Mouse (Mus musculus) layer of hippocampus, adult 8-10 months (tissue): ENCODE results near the gene Ifnab. TPM values are rescaled to one million over a fixed set of nuclear protein-coding genes. Genes with fewer than 3 reads are reported as not detected.

Experiments
- DNase-seq, 2 experiments: peaks; one replicate each; pipeline ENCODE4 v3.0.0; 2022; ENCODE audit warnings: low spot score in 2 of 2
- total RNA-seq, 4 experiments: library from RNA; stranded (reverse); gene quantifications; 2 replicates each; pipeline ENCODE4 v1.2.4; 2022

The Ifnab gene
- not detected for total RNA-seq

DNA sequence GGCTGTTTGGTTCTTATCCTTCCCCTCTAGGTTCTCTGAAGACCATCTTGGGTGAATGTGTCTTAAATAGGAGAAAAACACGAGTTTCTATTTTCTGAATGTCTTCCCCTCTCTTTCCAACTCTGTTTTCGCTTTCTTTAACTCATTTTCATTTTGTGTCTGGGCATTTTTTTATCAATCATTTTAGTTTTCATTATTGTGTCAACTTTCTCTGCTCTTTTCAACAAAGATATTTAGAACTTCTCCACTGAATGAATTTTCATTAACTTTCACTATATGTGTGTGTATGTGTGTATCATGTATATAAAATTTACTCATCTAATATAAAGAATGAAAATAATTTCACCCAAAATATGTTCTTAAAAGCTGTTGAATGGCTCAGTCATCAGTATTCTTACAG lies at the start of gene Ifnab:
Ifnab (minus strand) TSS at position 101 of the 400 bp plus-strand sequence.
- no peak for DNase-seq

DNA sequence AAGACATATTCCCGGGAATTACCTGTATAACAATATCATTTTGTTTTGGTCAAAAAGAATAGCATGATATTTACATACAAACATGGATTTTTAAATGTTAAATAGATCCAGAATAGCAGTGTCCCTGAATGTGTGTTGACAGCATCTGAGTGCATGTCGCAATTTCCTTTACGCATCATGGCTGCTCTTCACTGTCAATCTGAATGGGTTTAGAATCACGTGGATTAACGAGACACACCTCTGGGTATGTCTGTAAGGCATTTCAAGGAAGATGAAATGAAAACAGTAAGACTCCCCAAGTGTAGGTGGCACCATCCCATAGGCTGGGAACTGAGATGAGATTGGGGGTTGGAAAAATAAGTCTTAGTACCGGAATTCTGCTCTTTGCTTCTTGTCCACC lies 47.9 kb upstream of the Ifnab start:
- DNase-seq = no peak

DNA sequence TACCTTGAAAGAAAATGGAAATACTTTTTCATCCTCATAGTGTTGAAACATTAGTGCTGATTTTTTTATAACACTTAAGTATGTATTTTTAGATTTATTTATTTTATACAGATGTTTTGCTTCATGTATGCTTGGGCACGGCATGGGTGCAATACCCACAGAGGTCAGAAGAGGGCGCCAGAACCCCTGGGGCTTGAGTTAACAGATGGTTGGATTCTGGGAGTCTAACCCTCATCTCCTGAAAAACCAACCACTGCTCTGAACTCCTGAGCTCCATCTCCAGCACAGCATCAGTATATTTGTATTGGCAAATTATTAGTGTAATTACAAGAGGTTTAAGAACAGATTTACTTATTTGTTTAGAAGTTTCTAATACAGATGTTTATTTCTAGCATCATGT lies 47.3 kb upstream of the Ifnab start:
- DNase-seq = peak in 1 of 2 experiments; percentile 40

DNA sequence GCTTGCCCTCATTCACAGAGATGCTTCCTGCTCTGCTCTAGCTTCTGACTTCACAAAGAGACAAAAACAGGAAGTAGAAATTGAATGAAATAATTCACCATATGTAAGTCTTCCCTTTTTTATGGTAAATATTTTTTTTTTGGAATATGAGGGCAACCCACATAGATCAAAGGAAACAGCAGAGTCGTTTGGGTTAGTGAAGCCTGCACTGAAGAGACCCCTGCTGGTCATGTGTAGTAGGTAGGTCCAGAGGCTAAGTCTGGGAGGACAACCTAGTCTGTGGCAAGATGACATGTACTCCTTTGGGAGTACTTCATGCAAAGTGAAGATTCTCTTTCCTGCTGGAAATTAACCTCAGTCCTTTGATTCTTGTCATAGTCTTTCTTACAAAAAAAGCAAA lies 36.2 kb upstream of the Ifnab start:
- DNase-seq = no peak

DNA sequence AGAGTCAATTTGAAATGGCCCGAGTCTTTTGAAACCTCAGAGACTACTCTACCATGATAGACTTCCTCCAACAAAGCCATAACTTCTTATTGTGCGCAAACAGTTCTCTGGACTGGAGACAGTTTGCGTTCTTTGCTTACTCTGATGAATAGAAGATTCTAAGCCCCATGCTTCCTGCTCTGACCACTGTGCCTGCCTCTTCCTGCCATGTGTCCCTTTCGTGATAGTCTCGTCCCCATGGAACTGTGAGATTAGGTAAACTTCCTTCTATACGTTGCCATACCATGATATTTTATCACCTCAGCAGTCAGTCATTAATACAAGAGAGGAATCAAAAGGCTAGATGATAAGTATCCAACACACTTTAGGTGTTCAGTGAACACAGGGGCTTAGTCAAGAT lies 35.6 kb upstream of the Ifnab start:
- no peak for DNase-seq

DNA sequence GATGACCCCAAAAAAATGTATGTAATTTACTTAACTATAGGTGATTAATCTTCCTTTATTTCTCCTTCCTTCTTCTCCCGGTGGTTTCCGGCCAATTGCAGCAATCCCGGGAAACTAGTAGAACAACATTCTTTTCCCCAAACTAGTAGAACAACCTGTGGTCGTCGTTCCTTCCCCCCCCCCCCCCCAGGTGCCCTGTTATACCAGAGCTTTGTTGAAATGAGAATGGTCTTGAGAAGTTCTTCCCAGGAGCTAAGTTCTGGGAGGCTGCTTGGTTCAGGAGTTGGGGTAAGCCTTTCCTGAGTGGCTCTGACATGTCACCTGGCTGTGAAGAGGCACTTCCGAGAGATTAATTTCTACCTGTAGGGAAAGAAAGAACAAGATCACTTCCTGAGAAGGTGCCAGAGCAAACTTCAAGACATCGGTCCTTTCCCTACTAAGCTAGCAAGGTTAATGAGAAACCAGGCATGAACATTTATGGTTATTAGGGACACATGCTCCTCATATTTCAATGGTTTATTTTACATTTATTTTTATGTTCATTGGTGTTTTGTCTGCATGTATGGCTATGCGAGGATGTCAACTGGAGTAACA lies 32.4 kb upstream of the Ifnab start:
- DNase-seq = no peak

DNA sequence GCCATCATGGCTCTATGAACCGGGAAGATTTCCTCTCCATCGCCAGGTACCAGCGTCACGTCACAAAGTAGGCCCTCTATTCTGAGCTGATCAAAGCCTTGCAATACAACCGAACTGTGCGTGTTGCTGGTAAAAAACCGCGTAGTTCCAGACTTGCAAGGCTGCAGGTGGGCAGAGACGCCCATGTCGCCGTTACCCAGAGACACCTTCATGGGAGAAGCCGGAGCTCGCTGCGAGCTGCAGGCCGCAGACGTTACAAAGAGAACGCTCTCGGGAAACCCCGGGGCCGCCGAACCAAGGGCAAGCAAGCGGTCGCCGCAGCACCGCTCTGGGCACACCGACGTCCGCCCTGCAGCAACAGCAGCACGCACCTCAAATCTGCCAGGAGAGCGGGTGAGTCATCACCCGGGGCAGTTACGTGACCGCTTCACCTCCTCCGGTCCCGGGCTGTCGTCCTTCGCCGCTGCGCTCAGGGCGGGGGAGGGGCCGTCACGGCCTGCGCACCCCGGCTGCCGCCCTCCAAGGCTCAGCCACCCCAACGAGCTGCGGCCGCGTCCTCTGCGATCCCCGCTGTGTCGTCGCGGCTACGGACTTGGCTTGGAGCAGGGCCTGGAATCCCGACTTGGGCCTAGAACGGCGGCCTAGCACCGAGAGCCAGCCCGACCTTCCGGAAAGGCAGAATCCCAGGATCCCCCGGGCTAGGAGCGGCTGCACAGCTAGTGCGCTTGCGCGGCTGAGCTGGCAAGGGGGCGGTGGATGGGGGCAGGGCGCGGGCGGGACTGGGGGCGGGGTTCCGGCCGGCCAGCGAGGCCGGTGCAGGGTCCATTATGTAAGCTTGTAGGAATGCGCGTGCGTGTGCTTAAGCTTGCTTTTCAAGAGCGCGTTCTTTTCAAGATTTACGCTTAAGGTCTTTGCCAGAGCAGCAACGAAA lies 30.9 kb upstream of the Ifnab start, which contains the start of the genes Gm26566 and Klhl9:
Gm26566 (plus strand) TSS at position 15 of the 931 bp plus-strand sequence.
Klhl9 (minus strand) TSS at position 675 of the 931 bp plus-strand sequence.
- peak; percentile 78 to 85 for DNase-seq

DNA sequence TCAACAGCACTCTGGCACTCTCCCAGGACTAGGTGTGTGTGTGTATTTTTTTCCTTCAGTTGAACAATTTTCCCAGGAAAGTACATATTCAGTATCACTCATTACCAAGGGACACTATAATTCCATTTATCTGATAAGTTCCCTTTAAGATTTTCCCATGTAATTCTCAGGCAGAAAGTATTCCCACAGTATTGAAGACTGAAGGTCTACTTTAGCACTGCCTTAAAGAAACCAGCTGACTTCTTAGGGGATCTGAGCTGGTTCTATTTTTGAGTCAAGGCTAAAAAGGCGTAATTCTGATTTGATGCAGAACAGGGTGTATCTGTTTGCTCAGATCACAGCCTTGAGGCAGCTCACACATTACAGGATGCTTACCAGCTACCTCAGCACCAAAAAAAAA lies 27.6 kb upstream of the Ifnab start:
- DNase-seq = no peak

DNA sequence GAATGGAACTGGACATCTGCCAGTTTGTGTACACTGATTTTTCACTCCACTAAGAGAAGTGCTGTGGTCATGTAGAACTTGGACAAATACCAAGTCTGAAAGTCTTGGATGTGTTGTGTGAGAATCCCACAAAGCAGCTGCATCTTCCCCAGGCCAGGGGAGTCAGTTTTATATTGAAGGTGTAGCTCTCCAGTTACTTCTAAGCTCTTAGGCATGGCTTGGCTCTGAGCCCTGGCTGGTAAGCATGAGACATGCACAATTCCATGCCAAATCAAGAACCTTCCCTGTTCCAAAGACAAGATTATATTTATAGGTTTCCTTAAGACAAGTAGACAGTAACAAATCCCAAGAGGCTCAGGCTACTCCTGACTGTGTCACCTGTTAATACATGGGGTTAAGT lies 23.9 kb upstream of the Ifnab start:
- no peak for DNase-seq

DNA sequence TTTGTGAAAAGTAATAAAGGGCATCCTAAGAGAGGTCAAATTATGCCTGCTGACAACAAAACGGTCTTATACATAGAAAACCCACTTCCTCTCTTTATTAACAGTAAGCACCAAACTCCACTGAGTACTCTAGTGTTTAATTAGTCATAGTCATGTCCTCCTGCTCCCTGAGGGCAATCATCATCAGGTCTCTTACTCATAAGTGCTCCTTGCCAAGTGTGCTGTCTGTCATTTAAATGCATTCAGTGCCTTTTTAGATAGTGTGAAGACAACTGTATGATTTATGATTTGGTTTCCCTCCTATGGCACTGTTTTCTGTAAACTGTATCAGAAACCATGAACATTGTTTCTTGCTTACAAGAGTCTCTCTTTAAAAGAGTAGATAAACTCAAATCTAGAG lies 23.1 kb upstream of the Ifnab start:
- DNase-seq = no peak

DNA sequence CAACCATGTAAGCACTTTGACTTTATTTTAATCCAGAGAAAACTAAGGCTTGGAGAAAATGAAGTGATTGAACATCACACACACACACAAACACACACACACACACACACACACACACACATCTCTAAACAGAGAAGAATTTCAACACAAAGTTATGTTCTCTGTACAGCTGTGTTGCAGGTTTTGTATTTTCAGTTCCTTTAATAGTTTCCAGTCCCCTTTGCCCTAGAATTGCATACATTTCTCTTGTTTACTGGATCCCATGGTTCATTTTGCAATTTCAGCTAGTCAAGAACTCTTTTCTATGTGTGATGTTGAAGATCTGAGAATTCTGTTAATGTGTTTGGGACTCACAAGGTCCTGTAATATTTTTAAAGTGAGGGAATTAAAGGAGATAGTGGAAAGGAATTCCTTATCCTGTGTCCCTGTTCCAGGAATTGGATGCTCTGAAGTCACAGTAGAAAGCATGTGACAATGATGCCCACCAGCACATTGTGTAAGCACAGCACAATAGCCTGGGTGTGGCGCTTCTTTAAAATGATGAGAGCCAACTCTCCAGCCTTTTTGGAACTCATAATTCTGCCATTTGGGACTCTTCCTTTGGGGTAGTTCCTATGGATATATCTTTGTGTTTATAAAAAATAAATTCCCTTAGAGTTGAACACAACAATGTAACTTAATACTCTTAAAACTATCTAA lies 16.1 kb upstream of the Ifnab start:
- no peak for DNase-seq

DNA sequence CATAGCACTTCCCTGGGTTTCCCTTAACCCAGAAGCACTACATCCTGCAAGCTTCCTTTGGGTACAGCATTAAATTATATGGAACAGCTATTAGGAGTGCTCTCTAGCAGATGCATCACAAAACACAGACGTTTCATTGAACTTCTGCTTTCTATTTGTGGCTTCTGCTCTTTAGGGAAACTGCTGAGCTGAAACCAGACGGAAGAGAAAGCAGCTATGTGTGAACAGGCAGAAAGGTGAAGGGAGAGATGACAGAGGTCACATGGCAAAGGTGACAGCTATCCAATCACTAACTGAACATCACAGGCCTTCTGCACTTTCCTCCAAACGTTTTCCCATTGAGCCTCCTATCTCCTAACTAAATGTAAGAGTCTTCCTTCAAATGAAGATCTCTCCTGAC lies 14.8 kb upstream of the Ifnab start:
- DNase-seq = no peak

DNA sequence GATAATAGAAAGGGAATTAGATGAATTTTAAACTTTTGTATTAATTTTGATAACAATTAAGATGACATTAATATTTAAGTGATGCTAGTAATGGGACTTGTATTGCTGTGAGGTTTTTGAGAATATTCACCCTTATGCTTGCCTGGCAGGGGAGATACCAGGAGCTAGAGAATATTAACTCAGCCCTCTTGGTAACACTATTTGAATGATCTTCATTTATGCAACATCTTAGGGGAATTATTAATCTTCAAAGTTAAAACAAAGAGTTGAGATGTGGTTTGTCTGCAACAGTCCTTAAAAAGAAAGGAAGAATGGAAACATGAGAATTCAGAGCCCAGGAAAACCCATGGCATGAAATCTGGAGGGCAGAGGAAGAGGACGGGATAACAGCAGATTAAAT lies 8.1 kb upstream of the Ifnab start:
- no peak for DNase-seq

DNA sequence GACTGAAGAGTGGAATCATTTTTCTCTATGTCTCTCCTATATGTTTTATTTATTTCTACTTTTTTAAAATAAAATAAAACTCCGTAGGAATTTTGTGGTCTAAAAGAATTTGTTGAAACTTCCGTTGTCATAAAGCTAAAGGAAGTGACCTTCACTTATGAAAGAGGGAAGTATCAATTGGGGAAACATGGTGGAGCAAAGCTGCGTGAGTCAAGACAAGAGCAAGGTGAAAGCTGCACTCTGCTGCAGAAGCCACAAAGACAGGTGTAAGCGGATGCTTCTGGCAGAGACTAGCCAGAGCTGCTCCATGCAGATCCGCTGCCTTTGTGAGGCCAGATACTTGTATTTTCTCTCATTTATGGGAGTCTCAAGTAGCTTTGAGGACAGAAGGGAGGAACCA lies 7.6 kb upstream of the Ifnab start:
- DNase-seq = no peak

DNA sequence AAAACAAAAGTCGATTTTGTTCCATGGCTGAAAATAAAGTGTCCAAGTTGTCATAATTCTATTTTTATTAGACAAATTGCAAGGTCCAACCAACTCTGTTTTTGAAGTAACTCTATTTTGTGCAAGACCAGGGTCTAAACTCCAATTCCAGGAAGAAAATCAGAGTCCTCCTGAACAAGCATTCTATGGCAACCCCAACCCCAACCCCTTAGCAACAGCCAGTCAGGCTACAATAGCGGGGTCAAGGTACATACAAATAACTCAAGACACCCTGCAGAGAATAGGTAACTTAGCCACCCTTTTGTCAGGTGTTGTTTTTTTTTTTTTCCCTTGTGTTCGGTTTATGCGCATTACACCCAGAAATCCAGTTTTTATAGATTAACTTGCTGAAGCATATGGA lies 6.6 kb upstream of the Ifnab start:
- no peak for DNase-seq

DNA sequence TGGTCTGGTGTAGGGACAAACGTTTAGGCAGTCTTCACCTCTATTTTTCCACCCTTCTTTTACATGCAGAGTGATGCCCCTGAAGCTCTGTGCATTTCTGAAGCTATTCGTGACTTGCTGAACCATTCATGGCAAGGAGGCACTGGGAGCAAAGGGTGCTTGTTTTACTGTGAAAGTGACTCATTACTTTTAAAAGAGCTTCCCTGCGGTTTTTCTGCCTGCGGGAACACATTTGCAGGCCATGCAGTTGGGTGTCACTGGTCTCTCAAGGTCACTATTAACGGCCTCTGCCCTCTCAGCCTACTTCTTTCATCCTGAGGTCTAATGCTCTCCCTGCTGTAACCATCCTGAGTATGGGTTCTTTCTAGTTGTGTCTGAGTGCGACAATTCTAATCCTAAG lies 5.9 kb upstream of the Ifnab start:
- no peak for DNase-seq

DNA sequence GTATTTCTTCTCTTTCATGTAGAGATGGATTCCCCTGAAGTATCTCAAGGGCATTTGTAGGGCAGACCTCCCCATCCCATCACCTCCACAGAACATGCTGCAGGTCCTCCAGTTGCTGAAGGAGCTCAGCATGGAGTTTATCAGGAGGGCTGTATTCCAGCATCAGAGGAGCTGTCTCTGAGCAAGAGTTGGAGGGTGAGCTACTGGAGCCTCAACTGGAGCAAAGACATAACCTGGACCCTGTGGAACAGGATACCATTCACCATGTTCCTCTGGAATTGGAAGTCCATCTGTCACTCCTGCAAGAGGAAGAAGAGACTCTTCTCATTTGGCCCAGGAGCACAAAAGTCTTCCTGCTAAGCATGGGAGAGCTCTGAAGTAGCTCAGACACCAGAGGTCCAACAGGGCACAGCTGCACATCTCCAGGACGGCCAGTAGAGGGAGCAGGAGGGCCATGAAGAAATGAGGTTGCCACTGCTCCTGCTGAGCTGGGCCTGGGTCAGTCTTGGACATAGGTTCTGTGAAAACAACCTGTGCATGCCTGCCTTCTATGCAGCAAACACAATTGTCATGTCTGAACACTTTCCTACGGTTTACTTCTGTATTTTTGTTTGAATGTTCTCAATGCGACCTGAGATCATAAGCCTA lies 5.2 kb upstream of the Ifnab start:
- DNase-seq = peak; percentile 34 to 61

DNA sequence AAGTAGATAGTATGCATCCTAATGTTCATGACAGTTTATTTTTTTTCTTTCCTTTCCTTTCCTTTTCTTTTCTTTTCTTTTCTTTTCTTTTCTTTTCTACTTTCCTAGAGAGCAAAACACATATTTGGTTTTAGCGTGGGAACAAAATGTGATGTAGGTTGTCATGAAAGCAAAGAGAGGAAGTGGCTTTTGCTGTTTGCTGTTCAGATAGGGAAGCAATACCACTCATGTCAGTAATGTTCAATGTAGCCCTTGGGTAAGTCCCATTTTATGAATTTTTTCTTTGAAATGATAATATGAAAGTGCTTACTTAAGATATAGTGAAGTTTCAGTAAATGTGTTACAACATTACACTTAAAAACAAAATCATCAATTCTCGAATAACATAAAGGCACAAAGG lies 2.2 kb upstream of the Ifnab start:
- no peak for DNase-seq

DNA sequence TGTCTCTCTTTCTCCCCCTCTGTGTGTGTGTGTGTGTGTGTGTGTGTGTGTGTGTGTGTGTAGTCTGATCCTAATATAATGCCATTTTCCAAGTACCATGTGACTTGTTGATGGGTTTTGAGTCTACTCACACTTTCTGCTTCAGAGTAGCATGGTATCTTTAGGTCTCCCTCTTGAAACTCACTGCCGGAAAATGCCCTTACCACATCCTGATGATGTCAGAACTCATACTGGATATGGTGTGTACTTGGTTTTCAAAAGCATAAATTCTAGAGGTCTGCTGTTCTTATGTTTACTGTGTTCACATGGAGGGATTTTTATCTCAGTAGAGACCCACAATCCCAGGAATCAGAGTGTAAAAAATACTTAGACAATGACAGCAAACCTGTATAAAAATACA lies 1.4 kb upstream of the Ifnab start:
- no peak for DNase-seq

DNA sequence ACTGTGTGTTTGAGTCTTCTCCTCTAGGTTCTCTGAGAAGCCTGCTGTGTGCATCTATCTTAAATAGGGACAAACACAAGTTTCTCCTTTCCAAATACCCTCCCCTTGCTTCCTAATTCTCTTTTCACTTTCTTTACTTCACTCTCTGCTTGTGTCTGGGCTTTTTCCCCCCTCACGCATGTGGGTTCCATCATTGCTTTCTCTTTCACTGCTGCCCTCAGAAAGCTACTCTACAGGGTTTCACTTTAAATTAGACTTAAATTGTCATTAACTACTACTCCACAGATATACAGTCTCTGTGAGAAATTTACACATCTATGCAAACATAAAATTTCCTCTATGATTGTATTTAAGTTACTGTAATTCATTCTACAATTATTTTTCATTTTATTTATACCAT lies 7.3 kb downstream of the Ifnab start, which contains the start of gene Ifna2:
Ifna2 (minus strand) TSS at position 101 of the 400 bp plus-strand sequence.
- no peak for DNase-seq

DNA sequence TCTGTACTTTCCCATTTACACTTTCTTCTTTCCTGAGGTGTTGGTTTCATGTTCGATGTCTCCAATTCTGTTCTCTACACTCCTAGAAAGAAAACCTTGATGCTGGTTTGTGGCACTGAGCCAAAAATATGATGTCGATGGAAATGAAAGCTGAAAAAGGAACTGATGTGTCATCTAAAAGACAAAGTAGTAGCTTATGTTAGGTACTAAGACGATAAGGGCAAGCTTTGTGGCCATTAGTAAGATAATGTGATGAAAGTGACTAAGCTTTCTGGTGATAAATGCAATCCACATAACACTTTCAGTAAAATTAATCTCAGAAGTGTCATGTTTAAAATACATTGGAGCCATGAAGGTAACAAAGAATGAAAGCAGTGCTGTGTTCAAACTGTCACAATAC lies 9.8 kb downstream of the Ifnab start:
- DNase-seq = no peak

DNA sequence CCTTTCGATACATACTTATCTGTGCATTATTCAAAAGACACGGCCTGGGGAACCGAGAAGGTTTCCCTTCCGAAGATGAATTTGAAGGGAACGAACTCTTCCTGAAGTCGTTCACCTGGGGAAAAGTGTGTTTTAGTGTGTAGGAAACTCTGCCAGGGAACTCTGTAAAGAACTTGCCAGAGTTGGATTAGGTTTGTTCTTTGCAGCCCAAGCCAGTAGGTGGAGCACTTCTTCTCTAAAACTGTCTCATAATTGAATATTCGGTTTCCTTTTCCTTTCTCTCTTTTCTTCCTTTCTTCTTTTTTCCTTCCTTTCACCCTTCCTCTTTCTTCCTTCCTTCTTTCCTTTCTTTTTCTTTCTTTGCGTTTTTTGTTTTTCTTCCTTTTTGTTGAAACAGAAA lies 10.8 kb downstream of the Ifnab start:
- DNase-seq = peak in 1 of 2 experiments; percentile 12
